Mouse (Mus musculus): Measurements from ENCODE around the gene Cfap74. TPM values are rescaled to one million over a fixed set of nuclear protein-coding genes. Genes with fewer than 3 reads are reported as not detected.

The Cfap74 gene
- 0.66 TPM for polyA plus RNA-seq (2014; fragmentation: Illumina TruSeq; extraction: RNeasy Lipid Tissue Mini Kit (QIAGEN cat#74804); ENCODE audit: low read depth, low replicate concordance)

DNA sequence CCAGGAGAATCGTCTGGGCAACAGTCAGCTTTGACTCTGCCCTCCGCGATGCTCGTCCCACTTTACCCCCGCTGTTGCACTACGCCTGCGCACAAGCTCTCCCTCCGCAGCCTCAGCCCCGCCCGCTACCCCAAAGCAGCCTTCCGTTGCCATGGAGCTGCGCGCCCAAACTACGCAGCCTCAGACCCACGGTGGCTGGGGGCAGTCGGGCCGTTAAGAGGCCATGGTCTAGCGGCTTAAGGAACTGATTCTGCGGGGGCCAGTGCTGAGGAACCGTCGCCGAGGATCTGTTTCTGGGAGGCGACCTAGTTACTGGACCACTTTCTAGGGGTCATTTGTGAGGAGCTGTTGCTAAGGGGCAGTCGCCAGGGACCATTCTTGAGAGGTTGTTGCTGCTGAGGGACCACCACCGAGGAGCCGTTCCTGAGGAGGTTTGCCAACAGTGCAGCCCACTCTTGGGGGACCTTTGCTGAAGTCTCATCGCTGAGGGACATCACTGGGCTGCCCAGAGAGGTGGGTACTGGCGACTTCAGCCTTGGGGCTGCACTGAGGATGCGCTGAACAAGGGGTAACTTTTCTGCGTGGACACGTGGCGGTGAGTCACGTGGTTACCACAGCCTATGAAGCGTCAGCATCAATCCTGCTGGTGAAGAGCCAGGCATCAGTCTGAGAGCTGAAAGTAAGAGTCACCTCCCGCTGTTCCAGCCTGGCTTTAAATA lies at the start of gene Cfap74:
Gene Cfap74, plus strand, starts transcription at position 133 of the 719 bp plus-strand sequence.

DNA sequence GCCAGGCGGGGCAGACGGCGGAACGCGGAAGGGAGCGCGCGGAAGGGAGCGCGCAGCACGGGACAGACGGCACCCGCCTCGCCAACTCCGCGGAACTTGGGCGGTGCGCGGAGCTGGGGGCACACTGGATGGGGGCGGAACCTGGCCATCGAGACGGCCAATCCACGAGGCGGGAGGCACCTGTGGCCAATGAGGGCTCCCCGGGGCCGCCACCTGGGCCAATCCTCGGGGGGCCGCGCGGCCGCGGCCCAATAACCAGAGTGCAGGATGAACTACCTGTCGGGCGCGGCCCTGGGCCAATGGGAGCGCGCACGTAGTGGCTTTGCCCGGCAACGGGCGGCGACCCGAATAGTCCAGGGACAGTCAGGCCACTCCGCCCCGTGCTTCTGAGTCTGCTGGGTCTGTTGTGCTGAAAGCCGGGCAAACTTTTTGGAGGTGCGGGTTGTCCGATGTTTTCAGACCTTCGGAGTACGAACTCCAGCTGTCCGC lies 47.6 kb upstream of the Cfap74 start, which contains the start of gene Prkcz:
Gene Prkcz, minus strand, starts transcription at position 59 of the 489 bp plus-strand sequence.

DNA sequence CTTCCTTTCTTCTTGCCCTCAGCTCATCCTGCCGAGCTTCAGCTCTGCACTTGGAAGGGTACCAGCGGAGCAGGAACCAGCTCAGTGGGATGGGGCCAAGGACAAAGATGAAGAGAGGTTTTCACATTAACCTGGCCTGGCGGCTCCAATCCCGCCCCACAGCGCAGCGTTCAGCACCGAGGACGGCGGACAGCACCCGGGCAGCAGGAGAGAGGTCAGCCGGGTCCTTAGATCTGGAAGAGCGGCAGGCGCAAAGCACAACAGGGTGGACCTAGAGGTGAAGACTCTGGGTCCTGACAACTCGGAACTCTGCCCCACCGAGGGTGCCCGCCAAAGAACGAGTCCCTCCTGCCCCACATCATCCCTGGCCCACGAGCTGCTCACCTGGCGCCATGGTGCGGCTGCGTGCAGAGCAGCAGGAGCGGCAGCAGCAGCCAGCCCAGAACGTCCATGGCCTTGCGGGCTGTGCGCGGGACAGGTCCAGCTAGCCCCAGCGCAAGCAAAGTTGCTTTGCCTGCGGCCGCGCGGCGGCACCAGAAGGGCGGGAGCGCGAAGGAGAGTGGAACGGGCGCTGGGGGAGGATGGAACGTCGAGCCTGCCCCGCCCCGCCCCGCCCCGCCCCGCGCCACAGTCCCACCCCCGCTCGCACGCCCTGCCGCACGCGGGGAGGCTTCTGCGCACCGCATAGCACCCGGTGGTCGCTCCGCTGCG lies 11.3 kb upstream of the Cfap74 start, which contains the start of gene Gabrd:
Gene Gabrd, minus strand, starts transcription at position 602 of the 711 bp plus-strand sequence.

DNA sequence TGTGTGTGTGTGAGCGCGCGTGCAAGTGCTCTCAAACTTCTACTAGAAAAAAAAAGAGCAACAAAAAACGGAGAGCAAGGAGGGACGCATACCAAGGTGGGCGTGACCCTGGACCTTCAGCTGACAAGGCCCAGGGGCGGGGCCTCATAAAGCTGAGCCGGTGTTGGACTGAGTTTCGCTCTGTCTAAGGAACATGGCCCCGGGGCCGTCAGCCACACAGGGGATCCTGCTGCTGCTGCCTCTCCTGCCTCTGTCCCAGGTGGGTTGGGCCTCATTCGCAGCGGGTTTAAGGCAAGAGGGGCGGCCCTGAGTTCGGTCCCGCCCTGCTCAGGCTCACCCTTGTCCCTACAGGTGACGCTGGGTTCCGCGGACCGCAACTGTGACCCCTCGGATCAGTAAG lies 60.0 kb downstream of the Cfap74 start, which contains the start of gene Tmem52:
Gene Tmem52, plus strand, starts transcription at position 163 of the 400 bp plus-strand sequence.

DNA sequence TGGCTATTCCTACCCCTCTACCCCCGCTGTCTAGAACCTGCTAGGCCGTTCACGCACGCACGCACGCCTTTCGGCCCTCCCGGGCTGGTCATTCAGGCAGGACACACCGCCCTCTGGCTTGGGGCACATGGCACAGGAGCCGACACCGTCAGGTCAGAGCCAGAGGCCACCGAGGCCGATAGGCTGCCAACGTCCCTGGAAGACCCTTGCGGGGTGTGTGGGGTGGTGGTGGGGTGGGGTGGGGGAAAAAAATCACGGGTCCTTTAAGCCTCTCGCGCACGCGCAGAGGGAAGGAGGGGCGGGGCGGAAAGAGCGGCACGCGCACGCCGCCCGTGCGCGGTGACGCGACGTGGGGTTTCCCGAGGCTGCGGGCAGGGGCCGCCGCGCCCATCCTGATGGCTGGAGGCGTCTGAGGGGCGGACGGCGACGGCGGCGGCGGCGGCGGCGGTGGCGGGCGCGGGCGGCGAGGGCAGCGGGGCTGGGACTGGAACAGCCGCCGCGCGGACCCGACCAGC lies 82.1 kb downstream of the Cfap74 start, which contains the start of gene Gnb1:
Gene Gnb1, plus strand, starts transcription at position 372 of the 515 bp plus-strand sequence.

Other genes with a start within 250 kb of the Cfap74 start
- 52.3 TPM for gene Ski, start 186.6 kb upstream of the Cfap74 start, polyA plus RNA-seq (2014; fragmentation: Illumina TruSeq; extraction: RNeasy Lipid Tissue Mini Kit (QIAGEN cat#74804); ENCODE audit: low read depth, low replicate concordance)
- gene Faap20, start 159.4 kb upstream of the Cfap74 start, polyA plus RNA-seq (2014; fragmentation: Illumina TruSeq; extraction: RNeasy Lipid Tissue Mini Kit (QIAGEN cat#74804); ENCODE audit: low read depth, low replicate concordance): 0.50 TPM
- 15.4 TPM for gene Prkcz, start 47.8 kb upstream of the Cfap74 start, polyA plus RNA-seq (2014; fragmentation: Illumina TruSeq; extraction: RNeasy Lipid Tissue Mini Kit (QIAGEN cat#74804); ENCODE audit: low read depth, low replicate concordance)
- gene Gabrd, start 11.1 kb upstream of the Cfap74 start, polyA plus RNA-seq (2014; fragmentation: Illumina TruSeq; extraction: RNeasy Lipid Tissue Mini Kit (QIAGEN cat#74804); ENCODE audit: low read depth, low replicate concordance): not detected
- not detected for gene Tmem52, start 59.9 kb downstream of the Cfap74 start, polyA plus RNA-seq (2014; fragmentation: Illumina TruSeq; extraction: RNeasy Lipid Tissue Mini Kit (QIAGEN cat#74804); ENCODE audit: low read depth, low replicate concordance)
- gene Gnb1, start 82.2 kb downstream of the Cfap74 start, polyA plus RNA-seq (2014; fragmentation: Illumina TruSeq; extraction: RNeasy Lipid Tissue Mini Kit (QIAGEN cat#74804); ENCODE audit: low read depth, low replicate concordance): 249 TPM
- gene Nadk, start 153.2 kb downstream of the Cfap74 start, polyA plus RNA-seq (2014; fragmentation: Illumina TruSeq; extraction: RNeasy Lipid Tissue Mini Kit (QIAGEN cat#74804); ENCODE audit: low read depth, low replicate concordance): 60.5 TPM
- 12.6 TPM for gene Slc35e2, start 192.2 kb downstream of the Cfap74 start, polyA plus RNA-seq (2014; fragmentation: Illumina TruSeq; extraction: RNeasy Lipid Tissue Mini Kit (QIAGEN cat#74804); ENCODE audit: low read depth, low replicate concordance)
- gene Cdk11b, start 215.7 kb downstream of the Cfap74 start, polyA plus RNA-seq (2014; fragmentation: Illumina TruSeq; extraction: RNeasy Lipid Tissue Mini Kit (QIAGEN cat#74804); ENCODE audit: low read depth, low replicate concordance): 70.4 TPM
- not detected for gene Gm10563, start 236.2 kb downstream of the Cfap74 start, polyA plus RNA-seq (2014; fragmentation: Illumina TruSeq; extraction: RNeasy Lipid Tissue Mini Kit (QIAGEN cat#74804); ENCODE audit: low read depth, low replicate concordance)
- gene Mmp23, start 244.2 kb downstream of the Cfap74 start, polyA plus RNA-seq (2014; fragmentation: Illumina TruSeq; extraction: RNeasy Lipid Tissue Mini Kit (QIAGEN cat#74804); ENCODE audit: low read depth, low replicate concordance): 0.54 TPM

Measured in sigmoid colon, adult 10 weeks (tissue).